Mouse (Mus musculus) adrenal gland, adult (tissue): ENCODE results near the gene Olfr417.
"Not testable (repeated sequence)": the region's sequence is repeated elsewhere in the genome, so short reads cannot be mapped to it uniquely, and the experiment has no call there.

Experiments used
- DNase-seq, 2 experiments: peaks; one replicate each; pipeline ENCODE4 v3.0.0; 2022 to 2023; ENCODE audit warnings: low spot score in 1 of 2; ENCODE audit not compliant: inconsistent age in 2 of 2

Gene Olfr417

DNA sequence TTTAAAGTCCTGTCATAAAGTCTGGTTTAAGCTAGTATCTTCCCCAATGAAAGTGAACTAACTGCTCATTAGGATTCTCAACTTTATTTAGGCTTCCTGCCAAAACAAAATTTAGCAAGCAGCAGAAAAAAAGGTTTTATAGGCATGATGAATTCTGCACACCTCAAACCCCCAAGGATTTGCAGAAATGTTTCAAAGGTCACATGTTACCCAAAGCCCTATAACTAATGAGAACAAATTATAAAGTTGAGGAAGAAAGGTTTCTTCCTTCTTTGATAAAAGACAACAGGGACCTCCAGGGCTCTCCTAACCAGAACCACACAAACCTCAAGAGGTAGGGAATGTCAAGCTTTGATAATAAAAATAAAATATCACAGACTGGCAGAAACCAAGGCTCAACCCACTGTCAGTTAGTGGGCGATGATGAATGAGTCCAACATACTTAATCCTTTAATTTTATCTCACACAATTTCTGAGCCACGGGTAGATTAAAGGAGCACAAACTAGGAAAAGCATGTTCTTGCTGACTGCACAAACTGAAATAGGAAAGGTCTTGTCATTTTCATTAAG lies at the start of gene Olfr417:
Gene Olfr417, plus strand, starts transcription at position 241 of the 570 bp plus-strand sequence.
- no peak for DNase-seq

- DNase-seq = no peak
Measured at GRCm38 (mm10) chr1:174317308-174317707, 47.6 kb upstream of the Olfr417 start.

DNA sequence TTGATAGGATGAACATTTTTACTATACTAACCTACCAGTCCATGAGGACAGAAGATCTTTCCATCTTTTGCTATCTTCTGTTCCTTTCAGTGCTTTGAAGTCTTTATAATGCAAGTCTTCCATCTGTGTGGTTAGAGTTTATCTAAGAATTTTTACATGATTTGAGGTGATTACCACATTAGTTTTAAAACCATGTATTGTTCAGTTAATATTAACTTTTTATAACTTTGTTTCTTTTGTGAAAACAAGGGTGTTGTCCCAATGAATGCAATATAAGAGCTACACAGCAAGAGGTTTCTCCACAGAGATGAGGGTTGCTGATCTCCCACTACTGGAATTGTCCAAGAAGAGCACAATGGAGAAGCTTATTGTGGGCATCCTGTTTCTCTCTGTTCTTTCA lies 34.7 kb upstream of the Olfr417 start, which contains the start of gene Mptx1:
Gene Mptx1, plus strand, starts transcription at position 301 of the 400 bp plus-strand sequence.
- no peak for DNase-seq

GRCm38 (mm10) chr1:174353636-174354035 lies 11.3 kb upstream of the Olfr417 start:
- DNase-seq = not testable (repeated sequence)

GRCm38 (mm10) chr1:174354640-174355039 lies 10.3 kb upstream of the Olfr417 start:
- DNase-seq = no peak

- DNase-seq = no peak
Measured at GRCm38 (mm10) chr1:174373799-174374198, 8.9 kb downstream of the Olfr417 start.

DNA sequence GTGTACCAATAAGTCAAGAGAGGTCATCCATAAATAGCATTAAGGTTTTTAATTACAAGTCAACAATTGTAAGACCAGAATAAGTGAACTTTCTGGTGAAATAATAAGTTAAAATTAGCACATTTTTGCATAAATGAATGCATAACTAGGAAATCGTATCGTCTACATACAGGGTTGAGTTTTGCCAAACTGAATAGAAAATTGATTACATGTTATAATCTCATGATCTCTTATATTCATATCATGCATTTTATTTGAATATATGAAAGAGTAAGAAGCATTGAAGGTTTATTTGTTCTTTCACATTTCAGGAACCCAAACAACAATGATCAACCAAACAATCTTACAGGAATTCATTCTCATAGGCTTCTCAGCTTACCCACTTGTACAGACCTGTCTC lies 25.8 kb downstream of the Olfr417 start, which contains the start of gene Olfr248:
Gene Olfr248, plus strand, starts transcription at position 301 of the 400 bp plus-strand sequence.
- DNase-seq = no peak

GRCm38 (mm10) chr1:174422959-174423358 lies 58.0 kb downstream of the Olfr417 start:
- DNase-seq = no peak

DNA sequence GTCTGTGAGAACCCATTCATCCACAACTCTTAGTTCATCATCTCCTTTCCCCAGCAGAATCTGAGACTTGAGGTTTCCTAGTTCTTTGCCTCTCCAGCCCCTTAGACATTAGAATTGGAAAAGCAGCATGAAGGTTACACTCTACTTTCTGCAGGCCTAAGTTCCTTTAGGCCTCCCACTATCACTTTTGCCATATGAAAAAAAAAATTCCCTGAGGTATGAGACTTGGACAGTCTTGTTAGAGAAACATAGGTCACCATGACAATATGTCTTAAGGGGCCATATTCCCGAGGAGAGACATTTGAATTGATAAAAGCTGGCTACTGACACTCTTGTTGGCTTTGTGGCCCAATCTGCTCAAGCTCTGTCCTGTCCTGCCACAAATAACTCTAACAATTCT lies 58.8 kb downstream of the Olfr417 start, which contains the start of gene Olfr414:
Gene Olfr414, plus strand, starts transcription at position 301 of the 400 bp plus-strand sequence.
- DNase-seq = no peak
